Mouse (Mus musculus) adrenal gland, adult 18-20 months (tissue): ENCODE measurements at regions not wholly inside any gene's neighbourhood (a gene's known extent, or its start where the extent isn't known, plus 50 kb on each side); places are given as distances from the start of the nearest gene placed in this dataset.

Experiments used
- DNase-seq, 2 experiments: peaks; one replicate each; pipeline ENCODE4 v3.0.0; 2021 to 2022; ENCODE audit warnings: low spot score in 2 of 2

DNA sequence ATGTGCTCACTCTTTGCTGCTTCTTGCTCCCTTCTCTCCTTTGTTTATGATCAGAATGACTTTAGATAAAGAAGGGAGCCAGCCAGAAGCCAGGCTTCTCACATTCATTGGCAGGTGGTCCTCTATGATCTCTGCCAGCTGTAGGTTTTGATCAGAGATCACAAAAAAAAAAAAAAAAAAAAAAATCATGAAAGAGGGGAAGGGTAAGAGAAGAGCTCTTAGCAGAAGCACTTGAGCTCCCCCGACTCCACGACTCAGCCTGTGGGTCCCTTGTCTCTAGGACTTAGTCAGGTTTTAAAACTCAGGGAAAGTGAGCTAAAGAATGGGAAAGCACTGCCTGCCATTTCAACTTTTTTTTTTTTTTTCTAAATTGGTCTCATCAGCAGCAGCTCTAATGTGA lies 1093.1 kb downstream of the Car8 start:
- no peak for DNase-seq

DNA sequence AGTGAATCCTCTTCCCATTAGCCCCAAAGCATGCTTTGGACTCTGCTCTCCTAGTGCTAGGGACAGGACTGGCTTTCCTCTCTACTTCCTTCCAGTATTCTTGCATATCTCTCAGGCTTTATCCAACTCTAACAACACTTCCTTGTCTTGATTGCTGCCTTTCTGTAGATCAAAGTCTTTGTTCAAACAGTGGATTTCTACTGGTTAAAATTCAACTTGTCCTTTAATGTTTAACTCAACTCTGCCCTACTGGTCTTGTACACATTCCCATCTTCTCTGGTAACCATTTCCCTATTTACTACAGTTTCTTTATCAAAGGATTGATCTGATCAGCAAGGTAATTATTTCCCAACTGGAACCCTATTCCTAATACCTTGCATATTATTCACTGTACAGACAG lies 1094.6 kb downstream of the Car8 start:
- DNase-seq: no peak

DNA sequence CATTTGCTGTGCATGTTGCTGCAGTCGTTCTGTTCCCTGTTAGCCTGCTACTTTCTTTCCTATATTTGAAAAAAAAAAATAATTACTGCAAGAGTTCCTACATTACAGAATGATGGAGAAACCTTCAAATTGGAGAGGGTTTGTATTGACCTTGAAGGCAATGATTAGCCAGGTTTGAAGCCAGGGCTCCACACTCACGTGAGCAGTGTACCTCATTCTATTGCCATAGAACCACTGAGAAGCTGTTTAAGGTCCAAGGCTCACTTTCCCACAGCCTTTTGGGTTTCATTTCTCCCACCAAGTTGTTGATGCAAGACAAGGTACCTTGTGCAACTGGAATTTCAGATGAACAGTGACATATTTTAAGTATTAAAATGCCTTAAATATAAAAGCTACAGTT lies 1095.2 kb downstream of the Car8 start:
- DNase-seq: no peak

DNA sequence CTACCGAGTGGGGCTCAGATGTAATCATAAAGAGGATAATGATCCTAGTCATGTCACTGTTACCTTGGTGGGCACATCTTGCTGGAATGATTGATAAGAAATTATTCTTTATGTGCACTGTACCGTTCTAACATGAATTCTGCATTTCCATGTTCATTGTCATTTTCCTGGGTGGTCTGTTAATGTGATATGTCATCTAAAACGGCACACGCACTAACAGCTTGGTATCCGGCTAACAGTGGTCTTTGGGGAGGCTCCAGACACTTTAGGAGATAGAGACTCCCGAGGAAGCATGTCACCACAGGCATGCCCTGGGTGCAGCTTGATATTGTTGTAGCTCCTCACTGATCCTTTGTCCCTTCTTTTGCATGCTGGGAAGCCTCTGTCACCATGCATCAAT lies 1096.1 kb downstream of the Car8 start:
- DNase-seq: no peak

DNA sequence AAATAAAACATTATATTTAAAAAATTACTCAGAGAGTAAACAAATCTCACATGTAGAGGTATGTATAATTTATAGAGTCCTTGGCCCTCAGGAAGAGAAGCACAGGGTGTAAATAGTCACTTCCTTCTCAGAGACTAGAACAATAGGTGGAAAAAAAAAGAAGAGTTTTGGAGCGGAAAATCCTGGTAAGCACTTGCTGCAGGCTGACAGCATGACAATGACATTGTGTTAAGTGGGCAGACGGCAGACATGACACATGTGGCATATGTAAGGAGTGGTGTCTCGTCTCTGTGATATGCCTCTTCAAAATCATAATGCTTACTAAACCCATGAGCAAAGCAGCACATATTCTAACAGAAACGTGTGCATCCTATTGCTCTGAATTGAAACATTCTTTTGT lies 1126.7 kb downstream of the Car8 start:
- DNase-seq: no peak

DNA sequence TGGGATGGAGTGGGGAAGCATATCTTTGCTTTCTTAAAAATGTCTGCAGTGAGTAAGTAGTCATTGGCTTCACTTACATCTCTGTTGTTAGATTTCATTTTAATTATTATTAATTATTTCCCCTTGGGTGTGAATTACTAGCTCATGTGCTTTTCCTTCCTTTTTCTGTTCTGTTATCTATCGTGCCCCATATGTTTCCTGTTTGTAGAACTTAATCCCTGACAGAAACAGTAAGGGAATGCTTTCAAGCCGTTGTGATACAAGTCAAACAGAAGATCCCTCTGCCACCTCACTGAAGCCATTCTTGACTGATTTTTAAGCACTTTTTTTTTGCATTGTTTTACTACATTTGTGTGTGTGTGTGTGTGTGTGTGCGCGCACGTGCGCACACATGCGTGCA lies 1145.9 kb downstream of the Car8 start:
- no peak for DNase-seq

DNA sequence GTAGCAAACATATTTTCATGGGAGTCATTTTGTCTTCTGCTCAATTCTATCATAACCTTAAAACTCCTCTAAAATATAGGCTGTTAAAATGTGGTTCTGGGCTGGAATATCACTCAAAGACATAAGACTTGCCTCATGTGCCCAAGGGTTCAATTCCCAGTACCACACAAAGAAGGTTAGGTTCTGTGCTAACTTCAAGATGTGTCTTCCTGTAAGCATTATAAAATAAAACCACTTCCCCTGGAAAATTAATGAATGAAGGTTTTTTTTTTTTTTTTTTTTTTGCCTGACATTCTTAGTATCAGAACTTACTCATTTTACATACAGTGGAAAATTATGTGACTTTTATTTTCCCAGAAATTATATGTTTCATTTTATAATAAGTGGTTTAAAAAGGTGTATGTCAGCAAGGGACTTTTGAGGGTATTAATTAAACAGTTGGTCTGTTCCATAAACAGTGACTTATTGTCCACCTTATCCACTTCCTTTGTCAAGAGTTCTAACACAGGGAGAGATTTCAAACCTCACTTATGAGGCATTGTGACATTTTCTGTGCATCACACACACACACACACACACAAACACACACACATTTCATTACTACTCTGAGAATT lies 1147.5 kb downstream of the Car8 start:
- no peak for DNase-seq
